Mouse (Mus musculus) kidney, postnatal 0 days (tissue): ENCODE results near the gene Fgf11. TPM values are rescaled to one million over a fixed set of nuclear protein-coding genes. Genes with fewer than 3 reads are reported as not detected.
A peak's percentile ranks its signal among the peaks of the same experiment; 100 is the strongest.

ENCODE experiments used
- ATAC-seq: fragments of 200-750 bp; cut with Nextera tagmentation; replicated peaks from 2 replicates; pipeline ENCODE4 v1.8.0; 2017; ENCODE audit warnings: low read depth, moderate number of reproducible peaks, moderate TSS enrichment, moderate library complexity; ENCODE audit not compliant: low FRiP score
- DNase-seq: peaks from one replicate; pipeline ENCODE4 v3.0.0-alpha.2; 2016; ENCODE audit warnings: low spot score
- H3K27ac ChIP-seq: fragments of 300-500 bp; sonication (generic); 2 replicates; pipeline ENCODE4 v1.5.1; 2014; ENCODE audit warnings: mild to moderate bottlenecking
- H3K27me3 ChIP-seq: fragments of 300-500 bp; sonication (generic); 2 replicates; pipeline ENCODE4 v1.6.1; 2014; ENCODE audit warnings: low read length, mixed read lengths; ENCODE audit not compliant: insufficient read depth
- H3K36me3 ChIP-seq: fragments of 300-500 bp; sonication (generic); 2 replicates; pipeline ENCODE4 v1.6.1; 2014; ENCODE audit warnings: low read length, mixed read lengths; ENCODE audit not compliant: insufficient read depth
- H3K4me1 ChIP-seq: fragments of 300-500 bp; sonication (generic); replicated peaks from 2 replicates; pipeline ENCODE4 v1.6.1; 2014; ENCODE audit warnings: antibody characterized with exemption, low read length, mixed read lengths; ENCODE audit not compliant: insufficient read depth
- H3K4me2 ChIP-seq: fragments of 300-500 bp; sonication (generic); 2 replicates; pipeline ENCODE4 v1.6.1; 2014; ENCODE audit warnings: mild to moderate bottlenecking, low read length, moderate library complexity, mixed read lengths
- H3K4me3 ChIP-seq: fragments of 300-500 bp; sonication (generic); replicated peaks from 2 replicates; pipeline ENCODE4 v1.5.1; 2014; ENCODE audit warnings: low read depth, low read length
- H3K9ac ChIP-seq: fragments of 300-500 bp; sonication (generic); 2 replicates; pipeline ENCODE4 v1.6.1; 2014; ENCODE audit warnings: low read depth, low read length
- H3K9me3 ChIP-seq: fragments of 300-500 bp; sonication (generic); replicated peaks from 2 replicates; pipeline ENCODE4 v1.6.1; 2016; ENCODE audit warnings: low read length, inconsistent platforms, mixed read lengths
- CTCF ChIP-seq: IDR thresholded peaks from 2 replicates; pipeline ENCODE4 v1.5.1; 2016; ENCODE audit warnings: antibody characterized with exemption, low read depth, mild to moderate bottlenecking, moderate library complexity
- WGBS: fragments of 180-500 bp; shearing (Covaris S2); extraction: QIAGEN DNeasy Blood & Tissue Kit; methylation state at CpG from one replicate; pipeline ENCODE4 v1.1.7; 2014; 5-methylcytosine and 5-hydroxymethylcytosine counted together
- polyA plus RNA-seq: library from polyadenylated mRNA; unstranded; fragments of >200 nt; fragmentation: Nextera tagmentation; extraction: Ambion mirVana; gene quantifications from 2 replicates; pipeline ENCODE4 v1.2.1, GENCODE M21; 2015

Gene Fgf11
- polyA plus RNA-seq, 1 experiment from 2014 or later: 0.63 TPM

- Histone ChIP-seq H3K4me2 (peak overlapping the region; percentile 10; the same call in 1 of the 2 replicates), H3K9ac (no peak overlapping the region), H3K9me3 (no peaks in the 10 kb centered on the region), H3K4me1 (peaks cover 10% of the 10 kb centered on the region; the same call in 1 of the 2 replicates), H3K27ac (no peak overlapping the region), H3K36me3 (no peaks in the 10 kb centered on the region), H3K4me3 (no peak overlapping the region), H3K27me3 (no peaks in the 10 kb centered on the region)
- DNase-seq (peak; percentile 90), ATAC-seq (no peak)
- WGBS: 47% methylated on average over 3 of the region's 3 CpGs
- peak; percentile 81 for TF ChIP-seq CTCF
Measured at GRCm38 (mm10) chr11:69754701-69755100, 47.0 kb downstream of the Fgf11 start.

- ATAC-seq (no peak), DNase-seq (no peak)
- Histone ChIP-seq H3K4me2 (peak overlapping the region; percentile 10; the same call in 1 of the 2 replicates), H3K4me3 (no peak overlapping the region), H3K4me1 (peaks cover 7% of the 10 kb centered on the region; the same call in 1 of the 2 replicates), H3K9ac (no peak overlapping the region), H3K9me3 (no peaks in the 10 kb centered on the region), H3K27me3 (no peaks in the 10 kb centered on the region), H3K27ac (no peak overlapping the region), H3K36me3 (0 out of 2 replicates have a peak, but pooled peaks cover 4% of the 10 kb centered on the region)
- WGBS: 90% methylated on average over 5 of the region's 5 CpGs
- no peak for TF ChIP-seq CTCF
Measured at GRCm38 (mm10) chr11:69754233-69754632, 47.4 kb downstream of the Fgf11 start.

GRCm38 (mm10) chr11:69752686-69753085 is 49.0 kb downstream of the Fgf11 start:
- no peak overlapping the region for H3K4me2 ChIP-seq
- H3K27ac ChIP-seq: no peak overlapping the region
- H3K9me3 ChIP-seq: no peaks in the 10 kb centered on the region
- TF ChIP-seq CTCF: no peak
- DNase-seq: no peak
- H3K9ac ChIP-seq: no peak overlapping the region
- H3K36me3 ChIP-seq: 0 out of 2 replicates have a peak, but pooled peaks cover 4% of the 10 kb centered on the region
- peaks cover 7% of the 10 kb centered on the region; the same call in 1 of the 2 replicates for H3K4me1 ChIP-seq
- no peaks in the 10 kb centered on the region for H3K27me3 ChIP-seq
- no peak overlapping the region for H3K4me3 ChIP-seq
- no peak for ATAC-seq

GRCm38 (mm10) chr11:69751635-69752034 is 50.0 kb downstream of the Fgf11 start:
- Histone ChIP-seq H3K9me3 (no peaks in the 10 kb centered on the region), H3K27me3 (no peaks in the 10 kb centered on the region), H3K4me1 (peaks cover 7% of the 10 kb centered on the region; the same call in 1 of the 2 replicates), H3K9ac (no peak overlapping the region), H3K36me3 (peaks cover 11% of the 10 kb centered on the region), H3K4me3 (no peak overlapping the region), H3K4me2 (no peak overlapping the region), H3K27ac (no peak overlapping the region)
- ATAC-seq (no peak), DNase-seq (no peak)
- TF ChIP-seq CTCF: no peak
- 75% methylated on average over 3 of the region's 3 CpGs for WGBS

Other genes with a start within 250 kb of the Fgf11 start
- 7.7 and 7.8 TPM in 2 replicates for gene Efnb3, start 241.7 kb downstream of the Fgf11 start, polyA plus RNA-seq
- gene Wrap53, start 221.6 kb downstream of the Fgf11 start, polyA plus RNA-seq: 17.9 and 19.4 TPM in 2 replicates
- 117 and 121 TPM in 2 replicates for gene Trp53, start 221.5 kb downstream of the Fgf11 start, polyA plus RNA-seq
- gene Atp1b2, start 195.9 kb downstream of the Fgf11 start, polyA plus RNA-seq: 13.7 and 16.3 TPM in 2 replicates
- 0.13 TPM in 1 of 2 replicates, not detected in the other for gene Shbg, start 184.0 kb downstream of the Fgf11 start, polyA plus RNA-seq
- gene Sat2, start 179.8 kb downstream of the Fgf11 start, polyA plus RNA-seq: 27.6 and 31.3 TPM in 2 replicates
- gene Fxr2, start 168.9 kb downstream of the Fgf11 start, polyA plus RNA-seq: 17.4 and 18.4 TPM in 2 replicates
- gene Sox15, start 146.5 kb downstream of the Fgf11 start, polyA plus RNA-seq: 0.28 and 0.32 TPM in 2 replicates
- 82.6 and 85.7 TPM in 2 replicates for gene Mpdu1, start 139.2 kb downstream of the Fgf11 start, polyA plus RNA-seq
- 10.4 and 12.8 TPM in 2 replicates for gene Cd68, start 135.7 kb downstream of the Fgf11 start, polyA plus RNA-seq
- 468 and 493 TPM in 2 replicates for gene Eif4a1, start 129.4 kb downstream of the Fgf11 start, polyA plus RNA-seq
- 52.2 and 59.4 TPM in 2 replicates for gene Senp3, start 119.8 kb downstream of the Fgf11 start, polyA plus RNA-seq
- 0.43 and 0.89 TPM in 2 replicates for gene Tnfsf13, start 116.1 kb downstream of the Fgf11 start, polyA plus RNA-seq
- 14.1 and 15.8 TPM in 2 replicates for gene Tnfsf12, start 106.0 kb downstream of the Fgf11 start, polyA plus RNA-seq
- gene Tnfsfm13, start 105.8 kb downstream of the Fgf11 start, polyA plus RNA-seq: 8.0 and 8.4 TPM in 2 replicates
- gene Polr2a, start 43.2 kb downstream of the Fgf11 start, polyA plus RNA-seq: 19.0 and 21.0 TPM in 2 replicates
- gene Slc35g3, start 39.9 kb downstream of the Fgf11 start, polyA plus RNA-seq: 0.17 TPM in 1 of 2 replicates, not detected in the other
- gene Zbtb4, start 35.9 kb downstream of the Fgf11 start, polyA plus RNA-seq: 2.7 and 3.3 TPM in 2 replicates
- gene Chrnb1, start 5.9 kb downstream of the Fgf11 start, polyA plus RNA-seq: 12.0 and 12.1 TPM in 2 replicates
- 22.9 and 23.0 TPM in 2 replicates for gene Tmem102, start 3.8 kb upstream of the Fgf11 start, polyA plus RNA-seq
- not detected in 2 replicates for gene Gm39566, start 13.4 kb upstream of the Fgf11 start, polyA plus RNA-seq
- not detected in 2 replicates for gene Spem2, start 16.6 kb upstream of the Fgf11 start, polyA plus RNA-seq
- gene Spem1, start 20.3 kb upstream of the Fgf11 start, polyA plus RNA-seq: not detected in 2 replicates
- 4.1 and 4.7 TPM in 2 replicates for gene Nlgn2, start 35.9 kb upstream of the Fgf11 start, polyA plus RNA-seq
- gene Tmem256, start 36.7 kb upstream of the Fgf11 start, polyA plus RNA-seq: 485 and 528 TPM in 2 replicates
- 96.4 and 102 TPM in 2 replicates for gene Plscr3, start 44.5 kb upstream of the Fgf11 start, polyA plus RNA-seq
- gene Tnk1, start 56.9 kb upstream of the Fgf11 start, polyA plus RNA-seq: 6.3 and 7.0 TPM in 2 replicates
- not detected in 2 replicates for gene Tmem95, start 76.2 kb upstream of the Fgf11 start, polyA plus RNA-seq
- gene Kctd11, start 79.5 kb upstream of the Fgf11 start, polyA plus RNA-seq: 7.7 and 7.8 TPM in 2 replicates
- 0.33 and 0.48 TPM in 2 replicates for gene Acap1, start 93.7 kb upstream of the Fgf11 start, polyA plus RNA-seq
- gene 2810408A11Rik, start 99.1 kb upstream of the Fgf11 start, polyA plus RNA-seq: 12.5 and 13.0 TPM in 2 replicates
- 9.7 and 12.7 TPM in 2 replicates for gene Neurl4, start 99.2 kb upstream of the Fgf11 start, polyA plus RNA-seq
- 63.0 and 65.0 TPM in 2 replicates for gene Gps2, start 112.0 kb upstream of the Fgf11 start, polyA plus RNA-seq
- 1,371 and 1,476 TPM in 2 replicates for gene Eif5a, start 120.1 kb upstream of the Fgf11 start, polyA plus RNA-seq
- 6.8 and 7.5 TPM in 2 replicates for gene Ybx2, start 133.9 kb upstream of the Fgf11 start, polyA plus RNA-seq
- 21.4 and 23.1 TPM in 2 replicates for gene Slc2a4, start 146.3 kb upstream of the Fgf11 start, polyA plus RNA-seq
- 238 and 246 TPM in 2 replicates for gene Cldn7, start 162.9 kb upstream of the Fgf11 start, polyA plus RNA-seq
- 28.3 and 29.1 TPM in 2 replicates for gene Ctdnep1, start 179.3 kb upstream of the Fgf11 start, polyA plus RNA-seq
- gene Elp5, start 180.7 kb upstream of the Fgf11 start, polyA plus RNA-seq: 97.3 and 97.9 TPM in 2 replicates
- 626 TPM in 2 replicates for gene Gabarap, start 189.3 kb upstream of the Fgf11 start, polyA plus RNA-seq
- gene Phf23, start 193.9 kb upstream of the Fgf11 start, polyA plus RNA-seq: 61.9 and 62.6 TPM in 2 replicates
- gene Dvl2, start 198.7 kb upstream of the Fgf11 start, polyA plus RNA-seq: 25.8 and 27.1 TPM in 2 replicates
- gene Acadvl, start 213.6 kb upstream of the Fgf11 start, polyA plus RNA-seq: 178 and 197 TPM in 2 replicates
- gene Dlg4, start 215.1 kb upstream of the Fgf11 start, polyA plus RNA-seq: 4.3 and 6.5 TPM in 2 replicates